In genomic region chr1:93080930-93081589, GRCm38 (mm10) we compare ENCODE assay signal across 9 mouse cellular contexts. TPM values are rescaled to one million over a fixed set of nuclear protein-coding genes. Genes with fewer than 3 reads are reported as not detected.
DNase-seq lines count a peak whose midpoint lies in the region; ATAC-seq and TF ChIP-seq lines count a peak whose summit lies in the region.
"Had no signal": no experiment of that assay in that cellular context is flagged by ENCODE, and none has a peak within 500 bp of the region (broad histone marks: within the 10 kb centered on the region; RNA-seq: fewer than 3 reads in every experiment).

No protein-coding gene starts in this region.

- no peak overlapping the region for H3K4me3 ChIP-seq in kidney, embryonic 16.5 days (ENCODE audit: low read length)
- no peak overlapping the region for H3K4me3 ChIP-seq in ES-E14 (ENCODE audit: insufficient read depth in 1 of 2, low read depth in 1 of 2, low read length in 2 of 2, poor library complexity in 1 of 2, severe bottlenecking in 1 of 2)
- H3K4me3 ChIP-seq in bone marrow, adult 2 months (replicated peaks; ENCODE audit: control insufficient read depth, low read depth, low read length) = no peak overlapping the region
- H3K4me3 ChIP-seq in embryonic facial prominence, embryonic 11.5 days (ENCODE audit: low read depth, low read length) = no peak overlapping the region
- H3K4me3 ChIP-seq: megakaryocyte, embryonic 14.5 days had no signal

- no peak overlapping the region for H3K4me2 ChIP-seq in kidney, embryonic 16.5 days (replicated peaks; ENCODE audit: low read depth, low read length)
- no peak overlapping the region for H3K4me2 ChIP-seq in embryonic facial prominence, embryonic 11.5 days (ENCODE audit: low read depth, low read length)

- 77% methylated on average over 3 of the region's 3 CpGs for WGBS in kidney, embryonic 16.5 days
- WGBS in bone marrow, adult 2 months = 54% methylated on average over 3 of the region's 3 CpGs
- 68% methylated on average over 3 of the region's 3 CpGs for WGBS in embryonic facial prominence, embryonic 11.5 days

- no peak overlapping the region for H3K9ac ChIP-seq in kidney, embryonic 16.5 days (replicated peaks; ENCODE audit: low read length)
- no peak overlapping the region for H3K9ac ChIP-seq in ES-E14 (ENCODE audit: insufficient read depth, low read depth, low read length, poor library complexity, severe bottlenecking)
- no peak overlapping the region for H3K9ac ChIP-seq in embryonic facial prominence, embryonic 11.5 days (replicated peaks; ENCODE audit: low read length)

- in situ Hi-C loops in ES-E14 (cut with MboI; ENCODE audit: low sequenced_read_pairs in 2 of 2, unreplicated experiment in 2 of 2) = no loop called here

- peak; percentile 36 for DNase-seq in kidney, adult 9 months
- DNase-seq in ES-E14 (ENCODE audit: low read depth, low spot score) = peak; percentile 43
- peak; percentile 57 for DNase-seq in embryonic facial prominence, embryonic 11.5 days (ENCODE audit: low spot score)
- peak; percentile 65 for DNase-seq in left cerebral cortex, postnatal 4 days
- peak; percentile 86 for DNase-seq in retina, postnatal 1 day
- no peak for DNase-seq in urinary bladder, postnatal 25 days (ENCODE audit: low spot score)

- no peaks in the 10 kb centered on the region for H3K9me3 ChIP-seq in kidney, embryonic 16.5 days (ENCODE audit: low read length)
- H3K9me3 ChIP-seq in ES-E14 (ENCODE audit: control insufficient read depth, insufficient read depth, low read depth, low read length) = no peaks in the 10 kb centered on the region
- H3K9me3 ChIP-seq in embryonic facial prominence, embryonic 11.5 days (replicated peaks; ENCODE audit: control insufficient read depth, low read length) = no peaks in the 10 kb centered on the region
- H3K9me3 ChIP-seq: megakaryocyte, embryonic 14.5 days had no signal

- no peak for TF ChIP-seq POLR2A in bone marrow, adult 2 months (IDR thresholded peaks at IDR 0.05; ENCODE audit: borderline replicate concordance, control insufficient read depth, low read depth, low read length)

- ATAC-seq in kidney, embryonic 16.5 days (ENCODE audit: low FRiP score, low TSS enrichment) = no peak
- ATAC-seq in embryonic facial prominence, embryonic 11.5 days (replicated peaks; ENCODE audit: insufficient number of reproducible peaks, low FRiP score, low TSS enrichment, low read depth) = no peak

- no peaks in the 10 kb centered on the region for H3K4me1 ChIP-seq in kidney, embryonic 16.5 days (ENCODE audit: insufficient read depth, low read length)
- peaks cover 0 to 3% of the 10 kb centered on the region in 2 experiments; a peak in 1 of 4 replicates for H3K4me1 ChIP-seq in ES-E14 (ENCODE audit: control insufficient read depth in 2 of 2, insufficient read depth in 2 of 2, low read length in 2 of 2, poor library complexity in 1 of 2)
- H3K4me1 ChIP-seq in bone marrow, adult 2 months (ENCODE audit: control insufficient read depth, insufficient read depth, low read length) = no peaks in the 10 kb centered on the region
- H3K4me1 ChIP-seq in embryonic facial prominence, embryonic 11.5 days (ENCODE audit: control insufficient read depth, insufficient read depth, low read length) = no peaks in the 10 kb centered on the region

- no peaks in the 10 kb centered on the region for H3K36me3 ChIP-seq in kidney, embryonic 16.5 days (ENCODE audit: insufficient read depth, low read length)
- H3K36me3 ChIP-seq in ES-E14 (ENCODE audit: control insufficient read depth, insufficient read depth, low read length, poor library complexity, severe bottlenecking) = no peaks in the 10 kb centered on the region
- no peaks in the 10 kb centered on the region for H3K36me3 ChIP-seq in embryonic facial prominence, embryonic 11.5 days (replicated peaks; ENCODE audit: control insufficient read depth, insufficient read depth, low read depth, low read length)

- TF ChIP-seq CTCF in bone marrow, adult 2 months (IDR thresholded peaks at IDR 0.05; ENCODE audit: control insufficient read depth, insufficient read depth, low read length) = peak; percentile 79

- intact Hi-C loops in left cerebral cortex, postnatal 4 days (cut with DNase I) = no loop called here

- H3K27ac ChIP-seq in kidney, embryonic 16.5 days (ENCODE audit: low read length) = no peak overlapping the region
- no peak overlapping the region for H3K27ac ChIP-seq in ES-E14 (ENCODE audit: insufficient read depth, low read depth, low read length, poor library complexity, severe bottlenecking)
- no peak overlapping the region for H3K27ac ChIP-seq in bone marrow, adult 2 months (ENCODE audit: control insufficient read depth, insufficient read depth, low read depth, low read length, poor library complexity)
- no peak overlapping the region for H3K27ac ChIP-seq in embryonic facial prominence, embryonic 11.5 days (replicated peaks; ENCODE audit: low read depth, low read length)

- no peaks in the 10 kb centered on the region for H3K27me3 ChIP-seq in kidney, embryonic 16.5 days (ENCODE audit: insufficient read depth, low read length)
- H3K27me3 ChIP-seq in embryonic facial prominence, embryonic 11.5 days (ENCODE audit: control insufficient read depth, insufficient read depth, low read length) = no peaks in the 10 kb centered on the region

TF ChIP-seq in ES-E14, 5 proteins besides CTCF, POLR2A, EP300 and RAD21:
- TF ChIP-seq CHD2 (IDR thresholded peaks at IDR 0.05; ENCODE audit: low read depth, low read length) = no peak
- no peak for TF ChIP-seq ZNF384 (IDR thresholded peaks at IDR 0.05; ENCODE audit: low read depth, low read length)
- TF ChIP-seq ZC3H11A (IDR thresholded peaks at IDR 0.05; ENCODE audit: borderline replicate concordance, low read depth, low read length) = no peak
- no peak for TF ChIP-seq MAFK (IDR thresholded peaks at IDR 0.05; ENCODE audit: insufficient read depth, low read depth, low read length)
- no peak for TF ChIP-seq HCFC1 (IDR thresholded peaks at IDR 0.05; ENCODE audit: borderline replicate concordance, insufficient read depth, low read length)

RNA-seq across cellular contexts. Expression of gene Kif1a, which starts 20.7 kb away (rescaled TPM):
- polyA plus RNA-seq in kidney, embryonic 16.5 days (2015; fragmentation: Nextera tagmentation; extraction: Ambion mirVana) = 7.4 and 11.6 TPM in 2 replicates
- 8.2 and 10.2 TPM in 2 replicates for total RNA-seq in ES-E14 (2012; rRNA removed)
- 0.13 and 2.2 TPM in 2 replicates for polyA plus RNA-seq in bone marrow, adult 2 months (2011; ENCODE audit: insufficient read depth, insufficient read length, low replicate concordance, missing spikeins)
- 19.9 and 26.0 TPM in 2 replicates for polyA plus RNA-seq in embryonic facial prominence, embryonic 11.5 days (2014; fragmentation: Nextera tagmentation; extraction: Ambion mirVana)
- total RNA-seq in left cerebral cortex, postnatal 4 days (2021) = 100 to 1,000 TPM; 715 to 768 TPM

RNA-seq across cellular contexts. Expression of gene Agxt, which starts 54.0 kb away (rescaled TPM):
- polyA plus RNA-seq in kidney, embryonic 16.5 days (2015; fragmentation: Nextera tagmentation; extraction: Ambion mirVana) = 0.32 TPM in 1 of 2 replicates, not detected in the other
- not detected in 2 replicates for total RNA-seq in ES-E14 (2012; rRNA removed)
- not detected in 2 replicates for polyA plus RNA-seq in bone marrow, adult 2 months (2011; ENCODE audit: insufficient read depth, insufficient read length, low replicate concordance, missing spikeins)
- polyA plus RNA-seq in embryonic facial prominence, embryonic 11.5 days (2014; fragmentation: Nextera tagmentation; extraction: Ambion mirVana) = not detected in 2 replicates
- total RNA-seq in left cerebral cortex, postnatal 4 days (2021) = not detected
